Mouse (Mus musculus): ENCODE data around the gene Hsf5. TPM values are rescaled to one million over a fixed set of nuclear protein-coding genes. Genes with fewer than 3 reads are reported as not detected.

Gene Hsf5
- total RNA-seq, 2 experiments from 2014 or later = not detected

GRCm38 (mm10) chr11:87617606-87618005, 642 bp downstream of the Hsf5 start:
- ATAC-seq (replicated peaks; ENCODE audit: poor library complexity, severe bottlenecking) = no peak

GRCm38 (mm10) chr11:87623160-87623559, 6.2 kb downstream of the Hsf5 start:
- no peak for ATAC-seq (replicated peaks; ENCODE audit: poor library complexity, severe bottlenecking)

GRCm38 (mm10) chr11:87629859-87630258, 12.9 kb downstream of the Hsf5 start:
- ATAC-seq (replicated peaks; ENCODE audit: poor library complexity, severe bottlenecking) = peak; percentile 74

- ATAC-seq (replicated peaks; ENCODE audit: poor library complexity, severe bottlenecking) = no peak
These were observed 21.8 kb downstream of the Hsf5 start for GRCm38 (mm10) chr11:87638793-87639192.

GRCm38 (mm10) chr11:87639206-87639605, 22.2 kb downstream of the Hsf5 start:
- peak; percentile 99 for ATAC-seq (replicated peaks; ENCODE audit: poor library complexity, severe bottlenecking)

- ATAC-seq (replicated peaks; ENCODE audit: poor library complexity, severe bottlenecking) = no peak
These were observed 25.9 kb downstream of the Hsf5 start for GRCm38 (mm10) chr11:87642865-87643264.

GRCm38 (mm10) chr11:87654693-87655092, 37.7 kb downstream of the Hsf5 start:
- peak; percentile 79 for ATAC-seq (replicated peaks; ENCODE audit: poor library complexity, severe bottlenecking)

- no peak for ATAC-seq (replicated peaks; ENCODE audit: poor library complexity, severe bottlenecking)
These were observed 42.3 kb downstream of the Hsf5 start for GRCm38 (mm10) chr11:87659216-87659615.

GRCm38 (mm10) chr11:87662407-87662806, 45.4 kb downstream of the Hsf5 start, which contains the start of gene Rnf43:
Gene Rnf43, plus strand, starts transcription at chr11:87662722.
- ATAC-seq (replicated peaks; ENCODE audit: poor library complexity, severe bottlenecking) = peak; percentile 95

GRCm38 (mm10) chr11:87662822-87663221, 45.9 kb downstream of the Hsf5 start:
- no peak for ATAC-seq (replicated peaks; ENCODE audit: poor library complexity, severe bottlenecking)

GRCm38 (mm10) chr11:87663948-87664347, 47.0 kb downstream of the Hsf5 start:
- no peak for ATAC-seq (replicated peaks; ENCODE audit: poor library complexity, severe bottlenecking)

GRCm38 (mm10) chr11:87664521-87664920, 47.6 kb downstream of the Hsf5 start:
- ATAC-seq (replicated peaks; ENCODE audit: poor library complexity, severe bottlenecking) = no peak

- ATAC-seq (replicated peaks; ENCODE audit: poor library complexity, severe bottlenecking) = no peak
These were observed 48.3 kb downstream of the Hsf5 start for GRCm38 (mm10) chr11:87665224-87665623.

GRCm38 (mm10) chr11:87665658-87666057, 48.7 kb downstream of the Hsf5 start:
- no peak for ATAC-seq (replicated peaks; ENCODE audit: poor library complexity, severe bottlenecking)

- ATAC-seq (replicated peaks; ENCODE audit: poor library complexity, severe bottlenecking) = peak; percentile 65
These were observed 49.5 kb downstream of the Hsf5 start for GRCm38 (mm10) chr11:87666256-87667035.

- ATAC-seq (replicated peaks; ENCODE audit: poor library complexity, severe bottlenecking) = no peak
These were observed 50.4 kb downstream of the Hsf5 start for GRCm38 (mm10) chr11:87667107-87668090.

GRCm38 (mm10) chr11:87673282-87673681, 56.3 kb downstream of the Hsf5 start:
- no peak for ATAC-seq (replicated peaks; ENCODE audit: poor library complexity, severe bottlenecking)

- ATAC-seq (replicated peaks; ENCODE audit: poor library complexity, severe bottlenecking) = no peak
These were observed 58.6 kb downstream of the Hsf5 start for GRCm38 (mm10) chr11:87675606-87676005.

GRCm38 (mm10) chr11:87677756-87678155, 60.8 kb downstream of the Hsf5 start:
- ATAC-seq (replicated peaks; ENCODE audit: poor library complexity, severe bottlenecking) = no peak

GRCm38 (mm10) chr11:87678545-87678944, 61.6 kb downstream of the Hsf5 start:
- ATAC-seq (replicated peaks; ENCODE audit: poor library complexity, severe bottlenecking) = no peak

GRCm38 (mm10) chr11:87678976-87679375, 62.0 kb downstream of the Hsf5 start:
- ATAC-seq (replicated peaks; ENCODE audit: poor library complexity, severe bottlenecking) = no peak

Data from granulocyte monocyte progenitor cell, adult 5-6 weeks (primary cell).